Mouse (Mus musculus): ENCODE data around the gene Zbtb48.

DNA sequence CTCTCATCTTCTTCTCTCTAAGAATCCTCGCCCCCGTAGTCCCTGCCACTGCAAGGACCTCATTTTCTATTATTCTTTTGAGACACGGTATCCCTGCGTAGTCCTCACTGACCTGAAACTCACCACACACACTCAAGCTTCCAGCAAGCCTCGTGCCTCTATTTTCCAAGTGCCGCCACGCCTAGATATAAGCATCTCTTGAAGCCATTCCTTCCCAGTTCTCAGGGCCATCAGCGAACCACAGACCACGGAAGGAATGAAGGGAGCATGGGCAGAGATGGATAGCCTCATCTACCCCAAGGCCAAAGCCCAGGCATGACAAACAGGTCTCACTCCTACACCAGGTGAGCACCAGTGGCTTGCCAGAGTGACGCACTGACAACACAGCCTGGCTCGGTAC is 2.9 kb downstream of the Zbtb48 start:
- TF ChIP-seq CTCF (IDR thresholded peaks at IDR 0.05) (no peak), EP300 (IDR thresholded peaks at IDR 0.05; ENCODE audit: insufficient read depth, low read depth, low read length) (no peak)

Data from heart, adult 2 months (tissue).